Mouse (Mus musculus) kidney, postnatal 0 days (tissue): ENCODE results near the gene AW011738. TPM values are rescaled to one million over a fixed set of nuclear protein-coding genes. Genes with fewer than 3 reads are reported as not detected.

Experiments used
- ATAC-seq: fragments of 200-750 bp; cut with Nextera tagmentation; replicated peaks from 2 replicates; pipeline ENCODE4 v1.8.0; 2017; ENCODE audit warnings: low read depth, moderate number of reproducible peaks, moderate TSS enrichment, moderate library complexity; ENCODE audit not compliant: low FRiP score
- DNase-seq: peaks from one replicate; pipeline ENCODE4 v3.0.0-alpha.2; 2016; ENCODE audit warnings: low spot score
- H3K27ac ChIP-seq: fragments of 300-500 bp; sonication (generic); 2 replicates; pipeline ENCODE4 v1.5.1; 2014; ENCODE audit warnings: mild to moderate bottlenecking
- H3K27me3 ChIP-seq: fragments of 300-500 bp; sonication (generic); 2 replicates; pipeline ENCODE4 v1.6.1; 2014; ENCODE audit warnings: low read length, mixed read lengths; ENCODE audit not compliant: insufficient read depth
- H3K36me3 ChIP-seq: fragments of 300-500 bp; sonication (generic); 2 replicates; pipeline ENCODE4 v1.6.1; 2014; ENCODE audit warnings: low read length, mixed read lengths; ENCODE audit not compliant: insufficient read depth
- H3K4me1 ChIP-seq: fragments of 300-500 bp; sonication (generic); replicated peaks from 2 replicates; pipeline ENCODE4 v1.6.1; 2014; ENCODE audit warnings: antibody characterized with exemption, low read length, mixed read lengths; ENCODE audit not compliant: insufficient read depth
- H3K4me2 ChIP-seq: fragments of 300-500 bp; sonication (generic); 2 replicates; pipeline ENCODE4 v1.6.1; 2014; ENCODE audit warnings: mild to moderate bottlenecking, low read length, moderate library complexity, mixed read lengths
- H3K4me3 ChIP-seq: fragments of 300-500 bp; sonication (generic); replicated peaks from 2 replicates; pipeline ENCODE4 v1.5.1; 2014; ENCODE audit warnings: low read depth, low read length
- H3K9ac ChIP-seq: fragments of 300-500 bp; sonication (generic); 2 replicates; pipeline ENCODE4 v1.6.1; 2014; ENCODE audit warnings: low read depth, low read length
- H3K9me3 ChIP-seq: fragments of 300-500 bp; sonication (generic); replicated peaks from 2 replicates; pipeline ENCODE4 v1.6.1; 2016; ENCODE audit warnings: low read length, inconsistent platforms, mixed read lengths
- CTCF ChIP-seq: IDR thresholded peaks from 2 replicates; pipeline ENCODE4 v1.5.1; 2016; ENCODE audit warnings: antibody characterized with exemption, low read depth, mild to moderate bottlenecking, moderate library complexity
- WGBS: fragments of 180-500 bp; shearing (Covaris S2); extraction: QIAGEN DNeasy Blood & Tissue Kit; methylation state at CpG from one replicate; pipeline ENCODE4 v1.1.7; 2014; 5-methylcytosine and 5-hydroxymethylcytosine counted together
- polyA plus RNA-seq: library from polyadenylated mRNA; unstranded; fragments of >200 nt; fragmentation: Nextera tagmentation; extraction: Ambion mirVana; gene quantifications from 2 replicates; pipeline ENCODE4 v1.2.1, GENCODE M21; 2015

The AW011738 gene
- polyA plus RNA-seq, 1 experiment from 2014 or later, result 4.8 TPM

DNA sequence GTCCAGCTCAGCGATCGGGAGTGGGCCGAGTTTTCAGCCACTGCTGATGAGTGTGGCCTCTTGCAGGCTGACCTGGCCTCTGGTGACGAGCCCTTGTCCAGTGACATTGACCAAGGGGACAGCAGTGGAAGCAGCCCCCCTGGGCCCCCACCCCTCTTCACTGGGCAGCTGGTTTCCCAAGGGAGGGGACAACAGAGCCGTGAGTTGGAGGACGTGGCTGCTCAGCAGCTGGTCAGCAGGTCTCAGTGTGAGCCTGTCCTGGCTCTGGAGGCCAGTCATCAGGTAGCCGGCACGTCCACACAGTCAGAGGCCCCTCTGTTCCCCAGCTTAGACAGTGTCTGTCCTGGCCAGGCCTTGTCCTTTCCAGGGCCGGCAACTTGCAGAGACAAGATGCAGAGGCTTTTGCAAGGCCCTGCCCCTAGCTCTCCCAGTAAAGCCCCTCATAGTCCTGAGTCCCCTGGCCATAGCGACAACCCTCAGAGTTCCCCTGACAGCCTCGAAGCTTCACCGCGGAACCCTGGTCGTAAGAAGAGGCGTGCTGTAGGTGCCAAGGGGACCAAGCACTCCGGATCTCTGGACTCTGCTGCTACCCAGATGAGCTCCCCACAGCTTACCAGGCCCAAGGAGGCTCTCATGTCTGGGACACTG is 14.0 kb downstream of the AW011738 start:
- H3K4me3 ChIP-seq, result no peak overlapping the region
- 72% methylated on average over 16 of the region's 16 CpGs for WGBS
- H3K9ac ChIP-seq, result no peak overlapping the region
- no peak for TF ChIP-seq CTCF
- DNase-seq (no peak), ATAC-seq (no peak)
- no peaks in the 10 kb centered on the region for H3K27me3 ChIP-seq
- no peaks in the 10 kb centered on the region for H3K36me3 ChIP-seq
- no peaks in the 10 kb centered on the region for H3K4me1 ChIP-seq
- H3K27ac ChIP-seq, result no peak overlapping the region
- no peak overlapping the region for H3K4me2 ChIP-seq
- H3K9me3 ChIP-seq, result no peaks in the 10 kb centered on the region

DNA sequence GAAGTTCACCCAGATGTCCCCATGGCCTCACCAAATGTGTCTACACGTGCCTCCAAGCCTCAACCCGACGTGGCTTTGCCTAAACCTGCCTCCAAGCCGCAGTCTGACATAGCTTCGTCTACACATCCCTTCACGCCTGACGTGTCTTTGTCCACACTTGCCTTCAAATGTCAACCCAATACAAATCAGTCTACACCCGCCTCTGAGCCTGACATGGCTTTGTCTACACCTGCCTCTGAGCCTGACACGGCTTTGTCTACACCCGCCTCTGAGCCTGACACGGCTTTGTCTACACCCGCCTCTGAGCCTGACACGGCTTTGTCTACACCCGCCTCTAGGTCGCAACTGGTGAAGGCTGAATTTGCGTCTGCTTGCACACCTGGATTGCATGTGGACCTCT is 14.7 kb downstream of the AW011738 start:
- WGBS, result 77% methylated on average over 16 of the region's 16 CpGs
- Histone ChIP-seq H3K4me3 (no peak overlapping the region), H3K9me3 (no peaks in the 10 kb centered on the region), H3K27me3 (no peaks in the 10 kb centered on the region), H3K27ac (no peak overlapping the region), H3K36me3 (no peaks in the 10 kb centered on the region), H3K4me1 (no peaks in the 10 kb centered on the region), H3K4me2 (no peak overlapping the region), H3K9ac (no peak overlapping the region)
- DNase-seq (no peak), ATAC-seq (no peak)
- TF ChIP-seq CTCF, result no peak

DNA sequence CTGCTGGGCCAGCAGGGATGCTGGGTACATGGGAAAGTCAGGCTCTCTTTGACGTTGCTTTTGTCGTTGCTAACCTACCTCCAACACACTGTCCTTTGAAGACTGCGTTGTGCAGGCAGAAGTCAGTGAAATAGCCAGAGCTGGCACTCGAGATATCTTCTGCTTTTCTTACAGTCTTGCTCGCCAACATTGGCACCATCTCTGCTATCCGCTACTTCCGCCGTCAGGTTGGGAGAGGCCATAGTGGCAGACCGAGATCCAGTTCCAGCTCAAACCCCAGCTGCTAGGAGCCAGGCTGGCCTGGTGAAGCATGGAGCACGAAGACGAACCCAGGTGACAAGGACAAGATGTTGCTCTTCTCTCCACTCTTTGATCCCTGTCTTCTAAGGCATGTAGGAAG is 16.8 kb downstream of the AW011738 start:
- DNase-seq (no peak), ATAC-seq (no peak)
- Histone ChIP-seq H3K4me2 (no peak overlapping the region), H3K27ac (no peak overlapping the region), H3K4me3 (no peak overlapping the region), H3K9me3 (no peaks in the 10 kb centered on the region), H3K4me1 (no peaks in the 10 kb centered on the region), H3K36me3 (no peaks in the 10 kb centered on the region), H3K9ac (no peak overlapping the region), H3K27me3 (no peaks in the 10 kb centered on the region)
- 89% methylated on average over 11 of the region's 11 CpGs for WGBS
- TF ChIP-seq CTCF, result no peak

DNA sequence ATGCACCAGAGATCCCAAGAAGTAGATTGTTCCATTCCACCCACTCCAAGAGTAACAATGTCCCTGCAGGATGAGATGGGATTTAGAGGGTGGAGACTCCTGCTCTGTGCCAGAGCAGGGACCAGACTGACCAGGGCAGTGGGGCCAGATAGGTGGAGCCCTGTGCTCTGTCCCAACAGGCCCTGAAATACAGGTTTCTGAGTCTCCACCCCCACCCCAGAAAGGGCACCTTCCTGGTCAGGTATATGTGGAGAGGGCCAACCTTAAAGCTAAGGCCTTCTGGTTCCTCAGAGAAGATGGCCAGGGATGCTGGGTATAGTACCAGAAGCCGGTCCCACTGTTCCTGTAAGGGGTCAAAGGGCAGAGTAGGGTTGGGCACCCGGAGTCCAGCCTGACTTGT is 21.2 kb downstream of the AW011738 start:
- ATAC-seq (no peak), DNase-seq (no peak)
- 0 out of 2 replicates have a peak, but pooled peaks cover 4% of the 10 kb centered on the region for H3K4me1 ChIP-seq
- no peak overlapping the region for H3K27ac ChIP-seq
- no peak overlapping the region for H3K4me3 ChIP-seq
- no peak overlapping the region for H3K4me2 ChIP-seq
- no peaks in the 10 kb centered on the region for H3K36me3 ChIP-seq
- no peaks in the 10 kb centered on the region for H3K27me3 ChIP-seq
- no peak overlapping the region for H3K9ac ChIP-seq
- no peak for TF ChIP-seq CTCF
- no peaks in the 10 kb centered on the region for H3K9me3 ChIP-seq
- WGBS, result 71% methylated on average over 2 of the region's 2 CpGs

- Histone ChIP-seq H3K9me3 (no peaks in the 10 kb centered on the region), H3K27ac (no peak overlapping the region), H3K9ac (0 out of 2 replicates have a peak overlapping the region, but pooled peaks have one; percentile 31), H3K36me3 (peaks cover 16% of the 10 kb centered on the region), H3K27me3 (no peaks in the 10 kb centered on the region), H3K4me2 (peak overlapping the region; percentile 26), H3K4me1 (0 out of 2 replicates have a peak, but pooled peaks cover 4% of the 10 kb centered on the region), H3K4me3 (no peak overlapping the region)
- DNase-seq (no peak), ATAC-seq (0 out of 2 replicates have a peak, but pooled peaks have one; percentile 8)
- TF ChIP-seq CTCF, result no peak
- WGBS, result 36% methylated on average over 18 of the region's 18 CpGs
Measured at GRCm38 (mm10) chr4:156227752-156228392, 24.8 kb downstream of the AW011738 start.

- Histone ChIP-seq H3K27me3 (no peaks in the 10 kb centered on the region), H3K9me3 (no peaks in the 10 kb centered on the region), H3K4me3 (no peak overlapping the region), H3K9ac (0 out of 2 replicates have a peak overlapping the region, but pooled peaks have one; percentile 31), H3K4me1 (peaks cover 7% of the 10 kb centered on the region; the same call in 1 of the 2 replicates), H3K4me2 (peak overlapping the region; percentile 26), H3K36me3 (peaks cover 16% of the 10 kb centered on the region), H3K27ac (no peak overlapping the region)
- WGBS, result 20% methylated on average over 12 of the region's 12 CpGs
- DNase-seq (no peak), ATAC-seq (no peak; the same call in 1 of the 2 replicates)
- TF ChIP-seq CTCF, result no peak
Measured at GRCm38 (mm10) chr4:156228393-156229024, 25.4 kb downstream of the AW011738 start.
